Mouse (Mus musculus) ES-CJ7 (cell line): ENCODE data around the gene Lim2.

Experiments
- DNase-seq: peaks from one replicate; pipeline ENCODE4 v3.0.0; 2011; ENCODE audit warnings: low read depth, low spot score

Gene Lim2

DNA sequence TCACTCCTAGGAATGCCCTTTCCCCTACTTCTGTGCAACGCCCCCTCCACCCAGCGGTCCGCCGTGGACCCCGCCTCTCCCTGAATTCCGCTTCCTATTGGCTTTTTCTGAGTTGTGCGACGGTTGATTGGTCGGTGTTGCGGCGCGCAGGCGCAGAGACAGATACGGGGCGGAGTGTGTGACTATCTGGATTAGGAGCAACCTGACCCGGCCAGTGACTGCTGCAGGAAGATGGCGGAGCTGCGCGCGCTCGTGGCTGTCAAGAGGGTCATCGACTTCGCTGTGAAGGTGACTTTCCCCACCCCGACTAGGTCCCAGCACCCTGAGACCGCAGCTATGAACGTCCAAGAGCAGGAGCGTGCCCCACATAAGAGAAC is 16.4 kb downstream of the Lim2 start, which contains the start of the genes Etfb and Gm45233:
TSS of gene Etfb (plus strand) at position 167 of the 377 bp plus-strand sequence.
TSS of gene Gm45233 (plus strand) at position 212 of the 377 bp plus-strand sequence.
- DNase-seq = peak; percentile 98

DNA sequence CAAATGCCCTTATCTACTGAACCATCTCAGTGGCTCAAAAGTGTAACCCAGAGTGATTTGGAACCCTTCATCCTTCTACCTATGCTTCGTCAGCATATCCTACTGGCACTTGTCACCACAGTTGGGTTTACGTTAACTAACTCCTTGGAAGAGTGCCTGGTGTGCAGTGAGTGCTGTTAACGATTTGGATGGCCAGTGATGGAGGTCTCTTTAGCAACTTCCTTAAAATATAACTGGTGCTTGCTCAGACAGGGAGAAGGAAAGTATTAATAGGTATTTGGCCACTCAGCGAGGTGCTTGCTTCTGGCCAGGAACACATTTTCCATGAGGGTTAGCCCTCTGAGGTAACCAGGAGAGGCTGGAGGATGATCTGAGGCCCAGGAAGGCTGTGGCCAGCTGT is 20.3 kb downstream of the Lim2 start:
- no peak for DNase-seq

DNA sequence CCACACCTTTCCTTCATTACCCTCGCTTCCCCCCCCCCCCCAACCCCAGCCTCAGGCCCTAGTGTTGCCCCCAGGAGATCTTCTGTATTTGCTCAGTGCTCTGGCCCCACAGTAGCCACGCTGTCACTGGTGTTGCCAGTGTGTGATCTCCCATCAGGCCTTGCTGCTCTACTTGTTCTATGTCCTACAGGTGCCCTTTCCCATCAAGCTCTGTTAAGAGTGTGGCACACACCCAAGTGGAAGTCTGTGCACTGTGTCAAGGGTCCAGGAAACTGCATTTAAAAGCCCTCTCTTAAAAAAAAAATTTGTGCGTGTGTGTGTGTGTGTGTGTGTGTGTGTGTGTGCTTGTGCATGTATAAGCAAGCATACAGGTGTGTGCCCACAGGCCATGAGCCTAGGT is 20.8 kb downstream of the Lim2 start:
- no peak for DNase-seq

DNA sequence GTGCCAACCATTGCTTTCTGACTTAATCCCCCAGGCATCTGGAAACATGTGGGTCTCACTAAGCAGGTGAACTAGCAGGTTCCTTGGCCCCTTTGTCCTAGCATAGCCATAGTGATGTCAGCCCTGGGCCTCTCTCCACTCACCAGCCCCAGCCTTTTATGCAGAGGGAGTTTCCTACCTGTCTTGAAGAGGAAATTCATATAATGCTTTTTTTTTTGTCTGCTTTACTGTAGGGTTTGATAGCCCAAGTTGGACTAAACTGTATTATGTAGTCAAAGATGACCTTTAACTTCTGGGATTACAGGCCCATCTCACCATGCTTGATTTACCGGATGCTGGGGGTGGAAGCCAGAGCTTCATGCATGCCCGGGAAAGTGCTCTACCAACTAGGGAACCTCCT is 22.3 kb downstream of the Lim2 start:
- no peak for DNase-seq

DNA sequence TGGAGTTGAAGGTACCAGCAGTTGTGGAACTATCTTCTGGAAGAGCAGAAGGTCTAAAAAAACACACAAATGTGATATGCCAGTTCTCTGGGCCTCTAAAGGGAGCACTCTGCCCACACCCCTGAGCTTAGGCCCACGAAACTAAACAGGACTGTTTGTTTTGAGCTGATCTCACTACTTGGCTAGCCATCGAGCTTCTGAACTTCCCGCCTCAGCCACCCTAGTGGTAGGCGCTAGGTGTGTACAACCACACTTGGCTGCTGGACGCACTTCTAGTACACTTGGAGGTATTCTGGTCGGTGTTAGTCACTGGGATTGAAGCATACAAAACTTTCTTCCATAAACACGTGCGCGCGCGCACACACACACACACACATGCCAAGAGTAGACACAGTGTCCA is 24.3 kb downstream of the Lim2 start:
- no peak for DNase-seq

DNA sequence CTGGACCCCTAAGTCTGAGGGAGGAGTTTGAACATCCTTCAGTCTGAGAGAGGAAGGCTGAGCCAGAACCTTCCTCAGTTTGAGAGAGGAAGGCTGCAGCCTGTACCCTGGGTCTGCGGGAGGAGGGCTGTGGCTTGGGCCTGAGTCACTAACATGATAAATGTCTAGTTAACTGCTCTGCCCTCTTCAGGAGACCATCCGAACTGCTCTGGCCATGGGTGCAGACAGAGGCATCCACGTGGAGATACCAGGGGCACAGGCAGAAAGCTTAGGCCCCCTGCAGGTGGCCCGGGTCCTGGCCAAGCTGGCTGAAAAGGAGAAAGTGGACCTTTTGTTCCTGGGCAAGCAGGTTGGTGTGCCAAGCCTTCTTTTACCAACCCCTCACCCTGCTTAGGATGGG is 25.1 kb downstream of the Lim2 start:
- DNase-seq = peak; percentile 81

DNA sequence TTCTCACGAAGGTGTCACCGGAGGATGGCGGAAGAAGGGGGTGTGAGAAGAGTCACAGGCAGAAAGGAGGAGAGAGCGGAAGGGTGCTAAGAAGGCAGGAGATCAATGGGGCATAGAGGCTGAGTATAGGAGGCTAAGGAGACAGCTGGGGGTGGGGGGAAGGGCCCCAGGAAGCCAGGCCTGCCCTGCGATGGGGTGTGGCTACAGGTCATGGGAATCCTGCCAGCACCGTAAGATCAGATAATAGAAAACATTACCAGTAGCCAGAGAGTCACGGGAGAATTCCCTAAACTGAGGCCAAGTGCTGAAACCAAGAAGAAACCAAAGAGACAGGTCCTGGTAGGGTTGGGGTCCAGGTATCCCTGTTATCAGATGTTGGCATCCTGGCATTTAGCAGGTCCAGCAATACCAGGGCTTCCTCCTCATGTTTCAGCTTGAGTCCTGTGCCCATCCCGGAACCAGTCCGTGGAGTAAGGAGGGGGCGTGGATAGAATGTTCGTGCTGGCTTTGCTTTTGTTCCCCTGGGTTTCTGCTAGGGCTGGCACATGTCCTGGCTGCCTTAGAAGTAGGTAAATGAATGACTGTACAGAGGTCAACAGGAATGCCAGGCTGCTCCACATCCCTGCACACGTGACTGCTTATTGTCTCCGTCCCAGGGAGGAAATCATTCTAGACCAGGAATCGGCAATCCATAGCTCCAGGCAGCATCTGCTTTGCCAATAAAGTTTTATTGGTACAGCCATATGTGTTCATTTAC is 26.3 kb downstream of the Lim2 start:
- DNase-seq = no peak

DNA sequence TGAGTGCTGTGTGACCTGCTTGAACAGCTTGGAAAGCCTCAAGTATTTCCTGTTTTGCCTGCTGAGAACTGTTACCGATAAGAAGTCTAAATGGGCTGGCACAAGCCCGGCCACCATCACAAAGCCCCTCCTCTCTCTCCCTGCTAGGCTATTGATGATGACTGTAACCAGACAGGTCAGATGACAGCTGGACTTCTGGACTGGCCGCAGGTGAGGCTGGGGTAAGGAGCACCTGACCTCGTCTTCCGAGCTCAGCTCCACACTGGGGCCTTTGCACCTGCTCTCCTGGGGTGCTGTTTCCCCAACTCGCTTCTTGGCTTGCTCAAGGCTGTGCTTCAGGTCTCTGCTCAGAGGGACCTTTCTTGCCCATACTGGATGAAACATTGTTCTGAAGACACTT is 26.9 kb downstream of the Lim2 start:
- DNase-seq = no peak

DNA sequence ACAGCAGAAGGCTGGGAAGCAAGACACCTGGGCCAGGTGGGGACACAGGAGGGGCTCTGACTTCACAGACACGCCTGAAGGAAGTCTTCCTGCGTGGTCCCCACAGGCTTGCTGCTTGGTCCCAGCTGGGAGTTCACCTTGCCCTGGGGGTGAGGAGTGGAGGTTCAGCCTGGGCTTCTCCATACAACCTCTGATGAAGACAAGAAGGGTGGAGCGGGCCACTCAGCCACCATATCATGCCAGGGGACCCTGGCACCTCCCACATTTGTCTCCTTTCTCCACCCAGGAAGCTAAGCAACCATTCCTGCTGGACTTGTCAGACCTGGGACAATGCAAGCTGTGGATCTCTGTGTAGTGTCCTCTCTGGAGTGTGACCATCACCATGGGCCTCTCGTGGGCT is 35.4 kb downstream of the Lim2 start, which contains the start of gene Vsig10l:
TSS of gene Vsig10l (plus strand) at position 301 of the 400 bp plus-strand sequence.
- no peak for DNase-seq

DNA sequence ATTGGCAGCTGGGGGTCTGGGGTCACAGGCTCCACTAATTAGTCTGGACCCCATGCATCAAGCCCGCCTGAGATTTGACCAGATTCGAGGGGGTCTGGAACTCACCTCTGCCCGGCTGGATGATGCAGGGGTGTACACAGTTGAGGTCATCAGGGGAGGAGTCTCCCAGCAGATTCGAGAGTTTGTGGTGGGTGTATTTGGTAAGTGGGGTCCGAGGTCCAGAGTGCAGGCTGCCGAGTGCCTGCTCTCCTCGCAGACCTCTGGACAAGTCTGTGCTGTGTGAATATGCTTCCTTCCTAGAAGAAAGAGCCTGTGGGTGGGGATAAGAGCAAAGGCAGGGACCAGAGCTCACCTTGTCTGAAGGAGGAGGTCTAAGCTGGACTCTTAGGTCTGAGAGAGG is 36.5 kb downstream of the Lim2 start:
- DNase-seq = no peak

DNA sequence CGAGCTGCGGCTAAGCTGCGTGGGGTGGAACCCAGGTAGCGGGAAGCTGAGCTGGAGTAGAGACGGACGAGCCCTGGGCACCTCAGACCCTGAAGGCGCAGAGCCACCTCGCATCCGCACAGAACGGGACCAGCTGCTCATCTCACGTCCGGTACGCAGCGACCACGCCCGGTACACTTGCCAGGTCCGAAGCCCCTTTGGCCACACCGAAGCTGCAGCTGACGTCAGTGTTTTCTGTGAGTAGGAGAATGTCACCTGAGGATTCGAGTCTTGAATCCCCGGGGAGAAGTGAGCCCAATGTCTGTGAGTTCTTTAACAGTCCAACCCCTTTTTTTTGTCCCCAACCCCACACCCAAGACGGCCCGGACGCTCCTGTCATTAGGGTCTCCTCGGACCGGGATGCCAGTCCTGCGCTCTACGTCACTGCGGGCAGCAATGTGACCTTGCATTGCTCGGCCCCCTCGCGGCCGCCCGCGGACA is 37.4 kb downstream of the Lim2 start:
- DNase-seq = no peak

DNA sequence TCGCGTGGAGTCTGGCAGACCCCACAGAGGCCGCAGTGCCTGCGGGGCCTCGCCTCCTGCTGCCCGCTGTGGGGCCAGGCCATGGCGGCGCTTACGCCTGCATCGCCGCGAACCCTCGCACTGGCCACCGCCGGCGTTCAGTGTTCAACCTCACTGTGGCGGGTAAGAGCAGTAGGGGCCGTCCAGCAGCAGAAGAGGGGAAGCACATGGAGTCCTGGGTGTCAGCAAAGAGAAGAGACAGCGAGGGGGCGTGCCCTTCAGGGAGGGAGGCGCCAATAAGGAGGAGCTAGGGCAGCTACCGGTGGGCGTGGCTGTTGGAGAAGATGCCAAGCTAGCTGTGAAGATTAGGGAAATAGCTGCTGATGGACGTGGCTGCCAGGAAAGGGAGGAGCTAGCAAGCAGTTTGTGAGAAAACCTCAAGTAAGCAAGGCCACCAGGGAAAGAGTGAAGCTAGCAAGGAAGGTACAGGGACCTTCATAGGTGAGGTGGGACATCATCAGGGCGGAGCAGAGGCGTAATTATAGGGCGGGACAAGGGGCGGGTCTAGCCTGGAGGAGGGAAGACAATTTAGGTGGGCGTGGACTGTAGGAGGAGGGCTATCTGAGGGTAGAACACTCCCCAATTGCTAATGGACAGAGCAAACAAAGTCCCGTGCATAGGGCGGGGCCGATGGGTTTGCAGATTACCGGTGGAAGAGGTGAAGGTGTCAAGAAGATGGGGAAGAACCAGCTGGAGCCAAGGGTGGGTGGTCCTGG is 38.1 kb downstream of the Lim2 start:
- peak; percentile 97 for DNase-seq

DNA sequence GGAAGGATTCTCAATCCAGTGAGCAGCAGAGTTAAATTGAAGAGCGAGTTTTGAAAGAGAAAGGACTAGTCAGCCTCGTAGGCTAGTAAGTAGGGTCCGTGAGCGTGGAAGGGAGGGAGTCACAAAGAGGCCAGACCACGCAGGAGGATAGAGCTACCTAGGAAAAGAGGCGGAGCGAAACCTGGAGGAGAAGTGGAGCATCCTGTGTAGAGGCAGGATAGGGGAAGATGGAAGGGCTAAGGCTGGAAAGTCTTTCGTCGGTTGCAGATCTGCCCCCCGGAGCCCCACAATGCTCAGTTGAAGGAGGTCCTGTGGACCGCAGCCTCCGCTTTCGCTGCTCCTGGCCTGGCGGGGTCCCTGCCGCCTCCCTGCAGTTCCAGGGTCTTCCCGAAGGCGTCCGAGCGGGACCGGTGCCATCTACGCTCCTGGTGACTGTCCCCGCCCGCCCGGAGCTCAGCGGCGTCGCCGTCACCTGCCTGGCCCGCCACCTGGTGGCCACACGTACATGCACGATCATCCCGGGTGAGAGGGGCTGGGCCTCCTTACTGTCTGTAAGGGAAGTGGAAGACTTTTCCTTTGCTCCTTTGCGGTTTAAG is 38.7 kb downstream of the Lim2 start:
- DNase-seq = peak; percentile 90

DNA sequence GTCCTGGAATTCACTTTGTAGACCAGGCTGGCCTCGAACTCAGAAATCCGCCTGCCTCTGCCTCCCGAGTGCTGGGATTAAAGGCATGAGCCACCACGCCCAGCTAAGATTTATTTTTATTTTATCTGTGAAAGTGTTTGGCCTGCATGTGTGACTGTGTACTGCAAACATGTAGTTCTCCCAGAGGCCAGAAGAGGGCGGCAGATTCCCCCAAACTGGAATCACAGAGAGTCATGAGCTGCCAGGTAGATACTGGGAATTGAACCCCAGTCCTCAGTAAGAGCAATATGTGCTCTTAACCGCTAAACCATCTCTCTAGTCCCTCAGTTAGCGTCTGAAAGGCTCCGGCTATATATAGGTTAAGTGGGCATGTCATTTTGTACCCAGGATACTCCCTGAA is 42.9 kb downstream of the Lim2 start:
- peak; percentile 73 for DNase-seq

DNA sequence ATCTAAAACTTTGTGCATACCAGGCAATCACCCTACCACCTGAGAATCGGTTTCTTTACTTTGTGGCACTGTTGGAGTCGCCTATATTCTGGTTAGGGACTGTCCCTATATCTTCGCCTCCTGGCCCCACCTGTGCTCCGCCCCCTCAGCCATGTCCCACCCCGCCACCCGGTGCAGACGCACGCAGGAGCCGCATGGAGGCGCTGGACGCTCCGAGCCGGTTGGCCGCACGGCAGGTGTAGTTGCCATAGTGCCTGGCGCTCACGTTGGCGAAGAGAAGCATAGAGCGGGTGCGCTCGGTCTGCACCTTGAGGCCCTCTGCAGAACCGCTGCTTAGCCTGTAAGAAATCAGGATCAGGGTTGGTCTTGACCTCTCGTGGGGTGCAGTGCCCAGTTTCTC is 48.2 kb downstream of the Lim2 start:
- peak; percentile 77 for DNase-seq

DNA sequence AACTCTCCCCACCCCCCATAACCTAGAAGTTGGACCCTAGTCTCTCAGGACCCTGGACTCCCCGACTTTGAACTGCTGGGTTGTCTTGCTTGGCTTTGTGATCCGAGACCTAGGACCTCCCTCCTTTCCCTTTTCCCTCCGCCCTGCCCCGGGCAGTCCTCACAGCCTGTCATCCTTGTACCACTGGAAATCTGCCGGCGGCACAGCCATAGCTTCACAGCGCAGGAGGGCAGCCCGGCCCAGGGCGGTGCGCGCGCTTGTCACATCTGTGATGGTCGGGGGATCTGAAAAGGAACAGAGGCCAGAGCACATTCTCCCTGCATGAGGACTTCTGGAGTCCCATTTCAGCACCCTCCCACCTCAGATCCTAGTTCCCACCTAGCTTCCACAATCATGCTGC is 48.9 kb downstream of the Lim2 start:
- DNase-seq = no peak

DNA sequence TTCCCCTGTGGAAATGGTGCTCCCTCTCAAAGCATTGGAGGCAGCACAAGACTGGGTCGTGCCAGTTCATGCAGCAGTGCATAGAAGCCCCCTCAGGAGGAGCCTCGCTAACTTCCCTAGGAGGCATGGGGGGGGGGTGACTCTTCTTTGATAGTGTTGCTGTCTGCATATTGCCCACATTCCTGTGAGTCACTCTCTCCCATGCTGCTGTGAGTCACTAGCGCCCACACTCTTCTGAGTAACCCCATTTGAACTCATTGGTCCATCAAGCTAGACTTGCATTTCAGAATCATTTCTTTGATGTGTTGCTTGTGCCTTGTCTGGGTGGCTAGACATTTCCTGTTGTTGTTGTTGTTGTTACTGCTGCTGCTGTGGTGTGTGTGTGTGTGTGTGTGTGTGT is 53.7 kb downstream of the Lim2 start:
- no peak for DNase-seq

DNA sequence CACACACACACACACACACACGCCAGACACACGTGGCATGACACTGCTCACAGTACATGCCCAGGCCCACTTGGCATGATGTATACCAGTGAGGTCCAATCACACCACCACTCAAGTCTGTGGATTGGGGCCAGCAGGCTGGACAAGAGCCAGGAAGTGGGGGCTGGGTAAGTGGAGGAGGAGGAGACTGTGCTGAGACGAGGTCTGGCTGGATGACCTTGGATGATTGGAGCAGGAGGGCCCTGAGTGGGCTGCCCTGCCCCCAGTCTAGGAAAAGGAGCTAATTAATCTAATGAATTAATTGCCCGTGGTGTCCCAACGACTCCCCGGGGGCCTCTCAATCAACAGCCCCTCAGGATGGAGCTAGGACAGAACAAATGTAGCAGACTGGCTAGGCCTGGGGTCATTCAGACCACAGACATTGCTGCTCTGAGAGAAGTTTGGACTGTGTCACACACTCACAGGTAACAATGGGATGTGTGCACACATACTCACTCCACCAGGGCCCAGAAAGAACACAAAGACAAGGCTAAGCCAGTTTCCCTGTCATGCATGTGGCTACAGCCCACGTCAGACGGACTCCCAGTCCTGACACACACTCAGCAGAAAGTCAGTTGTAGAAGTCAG is 54.7 kb downstream of the Lim2 start:
- DNase-seq = no peak

DNA sequence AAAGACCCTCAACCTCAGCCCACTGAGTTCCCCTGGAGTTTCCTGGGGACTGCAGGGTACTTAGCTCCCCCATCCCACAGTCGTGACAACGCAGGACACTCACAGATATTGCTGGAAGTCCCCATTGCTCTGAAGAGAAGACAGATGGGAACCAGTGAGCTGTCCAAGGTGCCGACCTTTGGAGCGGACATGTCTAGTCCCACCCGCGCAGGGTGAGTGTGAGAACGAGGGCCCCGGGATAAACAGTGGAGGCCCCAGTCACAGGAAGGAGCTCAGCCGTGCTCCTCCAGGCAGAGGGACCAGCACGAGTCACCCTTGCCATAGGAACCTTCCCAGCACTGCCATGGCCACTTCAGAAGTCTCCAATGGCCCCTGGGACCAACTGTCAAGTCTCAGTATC is 55.8 kb downstream of the Lim2 start:
- peak; percentile 35 for DNase-seq
